Mouse (Mus musculus) frontal cortex, adult 2 months (tissue): ENCODE measurements around the gene Bcr. TPM values are rescaled to one million over a fixed set of nuclear protein-coding genes. Genes with fewer than 3 reads are reported as not detected.

Source experiments
- DNase-seq, 2 experiments: peaks; one replicate each; pipeline ENCODE4 v3.0.0; 2022; ENCODE audit warnings: low spot score in 1 of 2; ENCODE audit errors: extremely low spot score in 1 of 2
- polyA plus RNA-seq: library from polyadenylated mRNA; depleted of rRNA; stranded (reverse); fragments of >200 nt; gene quantifications from 2 replicates; pipeline ENCODE4 v1.2.3, GENCODE M21; 2012; rRNA removed

Bcr gene
- polyA plus RNA-seq, 1 experiment: 69.4 TPM

DNA sequence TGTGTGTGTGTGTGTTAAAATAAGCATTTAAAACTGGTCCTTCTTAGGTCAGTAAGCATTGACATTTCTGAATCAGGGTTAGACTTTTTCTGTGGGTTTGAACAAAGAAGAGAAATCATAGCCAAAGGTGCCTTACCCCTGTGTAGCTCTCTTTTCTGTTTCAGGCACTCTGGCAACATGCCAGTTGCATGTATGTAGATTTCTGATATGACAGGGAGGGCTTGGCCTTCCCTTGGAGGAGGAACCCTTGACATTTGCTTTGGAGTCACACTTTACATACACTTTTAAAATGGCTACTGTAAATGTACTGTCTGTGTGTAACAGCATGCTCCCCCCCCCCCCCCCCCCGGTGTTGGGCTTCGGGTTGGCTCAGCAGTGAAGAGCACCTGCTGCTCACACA, 164.2 kb downstream of the Bcr start:
- DNase-seq: no peak

- no peak for DNase-seq
Measured at GRCm38 (mm10) chr10:75227381-75227780, 167.0 kb downstream of the Bcr start.

DNA sequence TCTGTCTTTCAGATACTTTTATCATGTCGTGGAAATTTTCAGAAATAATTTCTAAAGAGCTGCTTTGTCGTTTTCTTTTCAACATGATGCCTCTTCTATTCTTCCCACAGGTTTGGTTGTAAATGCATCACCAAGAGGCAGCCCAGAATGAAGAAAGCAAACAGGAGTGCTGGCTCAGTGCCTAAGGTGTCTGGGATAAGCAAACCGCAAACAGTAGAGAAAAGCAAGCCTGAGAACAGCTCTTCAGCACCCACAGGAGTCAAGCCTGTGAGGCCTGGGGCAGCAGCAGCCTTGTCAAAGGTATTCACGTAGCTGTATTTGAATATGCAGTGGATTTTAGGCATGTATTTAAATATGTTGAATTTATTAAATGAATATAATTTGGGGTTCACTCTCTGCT, 170.2 kb downstream of the Bcr start:
- peak in 1 of 2 experiments; percentile 19 for DNase-seq

DNA sequence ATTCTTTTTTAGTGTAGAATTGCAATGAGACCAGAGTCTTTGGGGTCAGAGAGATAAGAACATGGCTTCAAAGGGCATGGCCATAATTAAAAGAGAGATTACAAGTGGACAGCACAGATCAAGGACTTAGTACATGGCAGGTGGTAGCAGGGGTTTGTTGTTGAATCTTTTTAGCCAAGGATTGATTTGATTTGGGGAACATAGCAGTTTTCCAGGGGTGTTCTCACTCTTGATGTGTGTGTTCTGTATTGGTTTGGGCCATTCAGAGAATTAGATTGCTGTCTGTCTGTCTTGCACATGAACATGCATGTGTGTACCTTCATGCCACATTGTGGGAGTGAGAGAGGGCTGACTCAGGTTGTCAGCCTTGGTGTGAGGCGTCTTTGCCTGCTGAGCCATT, 171.5 kb downstream of the Bcr start:
- DNase-seq: no peak

DNA sequence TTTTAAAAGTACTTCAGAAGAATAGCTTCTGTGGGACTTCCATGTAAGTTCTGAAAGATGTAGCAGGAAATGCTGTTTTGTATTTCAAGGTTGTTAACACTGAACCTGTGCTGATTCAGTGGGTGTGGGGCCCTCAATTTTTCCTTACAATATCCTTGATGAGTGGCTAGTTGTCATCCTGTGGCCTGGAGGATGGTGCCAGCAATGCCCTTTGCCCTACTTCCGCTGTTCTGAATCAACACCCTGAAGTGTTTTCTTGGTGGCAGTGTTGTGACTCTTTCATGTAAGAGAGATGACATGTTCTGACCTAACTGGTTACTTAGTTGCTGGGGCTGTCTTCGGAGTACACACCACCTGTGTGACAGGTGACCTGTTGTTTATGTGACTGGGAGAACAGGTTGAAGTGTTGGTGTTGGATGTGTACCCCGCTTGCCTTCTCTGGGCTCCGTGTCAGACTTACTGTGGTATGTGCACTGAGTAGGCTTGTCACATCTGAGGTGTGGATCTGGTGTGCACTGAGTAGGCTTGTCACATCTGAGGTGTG, 172.3 kb downstream of the Bcr start:
- DNase-seq: no peak

- no peak for DNase-seq
Measured at GRCm38 (mm10) chr10:75233489-75233888, 173.1 kb downstream of the Bcr start.

Other genes with a start within 250 kb of the Bcr start
- gene Gnaz, start 93.4 kb upstream of the Bcr start, polyA plus RNA-seq: 76.3 and 76.4 TPM in 2 replicates
- gene Rsph14, start 28.0 kb upstream of the Bcr start, polyA plus RNA-seq: 0.32 and 0.42 TPM in 2 replicates
- 41.6 TPM in 2 replicates for gene Rab36, start 23.5 kb upstream of the Bcr start, polyA plus RNA-seq
- 26.3 and 29.6 TPM in 2 replicates for gene Specc1l, start 151.5 kb downstream of the Bcr start, polyA plus RNA-seq